Mouse (Mus musculus) 416B (cell line): ENCODE data around the gene Cemip.
"Not testable (repeated sequence)": the region's sequence is repeated elsewhere in the genome, so short reads cannot be mapped to it uniquely, and the experiment has no call there.

Source experiments
- DNase-seq: peaks from one replicate; pipeline ENCODE4 v3.0.0; 2011; ENCODE audit warnings: low read depth

The Cemip gene

DNA sequence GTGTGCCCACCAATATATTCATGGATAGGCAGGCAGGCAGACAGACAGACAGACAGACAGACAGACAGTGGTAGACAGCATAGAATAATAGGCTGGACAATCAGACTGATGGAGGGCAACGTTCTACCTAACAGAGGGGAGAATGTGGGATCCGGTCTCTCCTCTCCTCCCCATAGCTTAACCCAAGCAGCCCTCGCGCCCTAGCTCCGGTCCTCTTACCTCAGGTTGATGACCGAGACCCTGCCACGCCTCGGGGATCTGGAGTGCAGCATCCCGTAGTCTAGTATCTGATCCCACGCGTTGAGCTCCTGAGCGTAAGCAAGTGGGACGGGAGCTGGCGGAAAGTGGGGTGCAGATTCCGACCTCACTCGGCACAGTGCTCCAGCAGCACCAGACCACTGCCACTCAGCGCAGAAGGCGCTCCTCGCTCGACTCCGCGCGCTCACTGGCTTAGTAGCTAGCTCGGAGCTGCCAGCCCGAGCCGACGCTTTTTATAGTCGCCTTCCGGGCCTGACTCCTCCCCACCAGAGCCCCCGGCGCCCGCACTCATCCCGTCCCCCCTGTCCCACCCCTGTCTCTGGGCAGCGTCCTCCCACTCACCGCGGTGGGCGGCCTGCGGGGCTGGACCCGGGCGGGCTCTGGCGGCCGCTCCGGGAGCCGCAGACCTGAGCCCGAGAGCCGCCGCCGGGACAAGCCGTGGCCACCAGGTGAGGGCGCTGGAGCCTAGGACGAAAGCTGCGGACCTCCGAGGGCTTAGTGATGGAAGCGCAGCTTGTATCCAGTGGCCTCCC is at the start of gene Cemip:
Gene Cemip (minus strand): TSS at position 464 of the 791 bp plus-strand sequence.
- no peak for DNase-seq

DNA sequence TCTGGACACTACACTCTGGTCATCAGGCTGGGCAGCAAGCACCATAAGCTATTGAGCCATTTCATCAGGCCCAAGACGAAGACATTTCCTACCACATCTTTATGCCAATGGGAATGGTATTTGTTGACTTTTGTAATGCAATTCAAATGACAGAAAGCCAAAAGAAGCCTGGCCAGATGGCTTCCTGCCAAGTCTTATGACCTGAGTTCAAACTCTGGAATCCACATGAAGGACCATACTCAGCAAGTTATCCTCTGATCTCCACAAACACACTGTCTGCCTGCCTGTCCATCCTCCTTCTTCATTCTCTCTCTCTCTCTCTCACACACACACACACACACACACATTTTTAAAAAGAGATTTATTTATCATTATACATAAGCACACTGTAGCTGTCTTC is 46.4 kb upstream of the Cemip start:
- no peak for DNase-seq

DNA sequence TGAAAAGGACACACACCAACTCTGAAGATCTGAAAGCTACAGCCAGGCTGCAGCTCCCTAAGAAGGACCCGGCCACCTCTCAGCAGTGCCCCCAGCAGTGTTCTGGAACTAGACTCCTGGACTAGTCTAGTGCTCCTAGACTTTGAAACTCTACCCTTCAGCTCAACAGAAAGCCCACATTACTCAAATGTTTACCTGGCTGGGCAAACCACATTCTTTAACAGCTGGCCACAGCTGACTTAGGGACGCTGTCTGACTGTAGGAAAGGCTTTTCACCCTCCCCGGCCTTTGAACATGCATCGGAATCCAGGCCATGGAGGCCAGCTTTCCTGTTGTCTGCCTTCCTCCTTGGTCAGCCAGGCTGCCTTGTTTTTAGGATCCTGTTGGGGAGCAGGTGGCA is 45.4 kb upstream of the Cemip start:
- DNase-seq = no peak

DNA sequence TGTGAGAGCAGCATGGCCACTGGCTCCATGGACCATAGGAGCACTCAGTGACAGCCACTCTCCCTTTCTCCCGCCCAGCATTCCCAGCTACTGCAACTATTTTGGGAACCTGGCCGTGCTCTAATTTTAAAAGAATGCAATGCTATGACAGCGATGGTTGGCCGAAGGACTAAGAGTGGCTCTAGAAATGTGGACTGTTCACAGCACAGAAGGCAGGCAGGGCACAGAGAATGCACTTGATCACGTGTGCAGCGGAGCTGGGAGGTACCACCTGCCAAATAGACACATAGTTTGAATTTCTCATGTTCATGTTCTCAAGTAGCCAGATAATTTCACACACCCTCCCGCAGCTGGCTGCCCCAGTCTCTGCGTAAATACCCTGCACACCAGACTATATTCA is 42.4 kb upstream of the Cemip start:
- no peak for DNase-seq

DNA sequence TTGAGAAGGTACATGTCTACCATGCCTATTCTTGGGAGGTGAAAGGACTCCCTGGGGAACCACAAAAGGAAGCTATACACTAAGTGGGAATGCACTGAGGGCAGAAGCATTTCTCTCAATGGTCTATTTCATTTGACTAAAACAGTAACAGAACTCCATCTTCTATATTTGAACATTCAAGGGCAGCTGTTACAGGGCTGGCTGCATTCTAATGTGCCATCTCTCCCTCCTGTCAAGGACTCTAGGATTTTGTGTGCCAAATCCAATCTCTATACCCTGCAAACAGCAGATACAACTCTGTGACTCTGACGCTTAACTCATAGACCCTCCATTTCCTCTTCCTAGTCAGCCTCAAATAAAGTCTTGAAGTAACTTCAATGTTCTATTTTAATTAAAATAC is 39.4 kb upstream of the Cemip start:
- DNase-seq = no peak

DNA sequence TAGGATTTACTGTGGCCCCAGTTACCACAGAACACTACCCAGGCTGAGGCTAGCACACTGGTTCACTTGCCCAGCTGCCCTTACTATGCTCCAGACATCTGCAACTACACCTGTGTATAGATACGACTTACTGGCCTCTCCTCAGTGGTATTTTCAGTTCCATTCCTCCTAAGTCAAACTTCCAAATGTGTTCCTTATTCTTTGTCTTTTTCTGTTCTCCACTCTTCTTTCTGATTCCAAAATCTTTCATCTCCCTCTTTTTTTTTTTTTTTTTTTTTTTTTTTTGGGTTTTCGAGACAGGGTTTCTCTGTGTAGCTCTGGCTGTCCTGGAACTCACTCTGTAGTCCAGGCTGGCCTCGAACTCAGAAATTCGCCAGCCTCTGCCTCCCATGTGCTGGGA is 37.3 kb upstream of the Cemip start:
- not testable (repeated sequence) for DNase-seq

DNA sequence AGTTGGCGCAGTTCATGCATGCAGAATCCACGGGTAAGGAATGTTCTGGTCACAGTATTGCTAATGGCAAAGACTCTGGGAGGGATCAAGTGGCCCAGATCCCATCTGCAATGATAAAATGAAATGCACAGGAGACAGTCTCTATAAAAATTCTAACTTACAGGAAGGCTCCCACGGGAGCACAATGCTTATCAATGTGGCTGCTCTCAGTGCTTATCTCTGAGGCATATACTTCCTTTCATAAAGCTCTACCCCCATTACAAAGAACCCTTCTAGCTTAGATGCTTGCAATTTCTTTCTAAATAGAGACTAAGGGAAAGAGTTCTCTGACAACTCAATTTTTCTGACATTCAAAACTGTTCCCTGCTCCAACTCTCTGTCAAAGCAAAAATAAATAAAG is 35.5 kb upstream of the Cemip start:
- peak; percentile 49 for DNase-seq

DNA sequence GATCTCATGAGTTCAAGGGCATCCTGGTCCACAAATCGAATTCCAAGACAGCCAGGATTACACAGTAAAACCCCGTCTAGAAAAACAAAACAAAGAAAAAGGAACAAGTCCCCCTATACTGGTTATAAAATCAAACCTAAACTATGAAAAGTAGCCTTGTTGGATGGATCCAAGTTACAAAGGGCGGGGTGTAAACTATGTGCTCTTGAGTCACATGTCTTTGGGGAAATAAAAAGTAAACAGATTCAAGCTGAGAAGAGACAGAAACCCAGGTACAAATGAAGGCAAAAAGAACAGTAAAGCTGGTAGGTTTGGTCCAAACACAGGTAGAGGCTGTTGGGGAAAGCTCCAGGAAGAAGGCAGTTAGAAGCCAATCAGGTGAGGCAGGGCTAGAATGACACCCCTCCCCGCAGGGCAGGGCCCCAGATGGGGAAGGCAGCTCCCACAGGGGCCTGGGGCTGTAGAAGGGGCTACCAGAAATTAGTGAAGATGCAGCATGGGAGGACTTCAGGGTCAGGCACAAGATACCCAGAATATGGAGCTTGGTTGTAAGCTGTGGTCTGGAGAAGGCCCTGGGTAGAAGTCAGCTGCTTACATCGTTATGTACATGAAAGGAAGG is 33.9 kb upstream of the Cemip start:
- no peak for DNase-seq

DNA sequence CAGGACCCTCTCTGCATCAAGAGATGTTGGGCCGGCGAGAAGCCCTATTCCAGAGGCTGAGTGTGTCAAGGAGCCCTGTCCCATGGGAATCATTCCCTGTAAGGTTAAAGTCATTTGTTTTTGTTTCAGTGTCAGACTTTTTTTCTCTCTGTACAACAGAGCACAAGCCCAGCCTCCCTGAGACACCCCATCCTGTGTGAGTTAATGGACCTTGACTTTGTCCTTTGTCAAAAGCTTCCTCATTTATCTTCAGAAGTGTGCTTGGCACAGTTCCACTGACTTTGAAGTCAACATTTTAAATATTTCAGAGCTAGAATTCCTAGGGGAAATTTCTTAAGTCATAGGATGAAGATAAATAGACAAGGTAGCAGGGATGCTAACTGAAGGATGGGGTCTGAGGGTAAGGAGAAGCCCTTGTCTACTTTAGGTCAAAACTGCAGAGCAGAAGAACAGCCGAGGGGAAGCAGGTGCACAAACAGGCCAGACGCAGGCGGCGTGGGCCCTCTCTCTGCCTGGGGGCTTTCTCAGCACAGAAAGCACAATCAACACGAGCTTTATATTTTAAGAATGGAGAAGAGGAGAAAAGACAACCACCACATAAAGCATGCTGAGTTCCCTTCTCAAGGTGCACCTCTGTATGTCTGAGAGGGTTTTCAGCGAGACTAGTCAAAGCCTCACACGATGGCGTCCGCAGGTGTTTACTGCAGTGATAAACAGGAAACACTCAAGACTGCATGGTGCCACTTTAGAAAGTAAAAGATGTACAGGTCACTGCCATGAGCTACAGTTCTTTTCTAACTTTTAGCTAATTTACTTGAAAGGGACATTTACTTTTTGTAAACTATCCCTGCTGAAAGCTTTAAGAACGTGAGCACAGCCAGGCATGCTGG is 33.2 kb upstream of the Cemip start:
- DNase-seq = no peak

DNA sequence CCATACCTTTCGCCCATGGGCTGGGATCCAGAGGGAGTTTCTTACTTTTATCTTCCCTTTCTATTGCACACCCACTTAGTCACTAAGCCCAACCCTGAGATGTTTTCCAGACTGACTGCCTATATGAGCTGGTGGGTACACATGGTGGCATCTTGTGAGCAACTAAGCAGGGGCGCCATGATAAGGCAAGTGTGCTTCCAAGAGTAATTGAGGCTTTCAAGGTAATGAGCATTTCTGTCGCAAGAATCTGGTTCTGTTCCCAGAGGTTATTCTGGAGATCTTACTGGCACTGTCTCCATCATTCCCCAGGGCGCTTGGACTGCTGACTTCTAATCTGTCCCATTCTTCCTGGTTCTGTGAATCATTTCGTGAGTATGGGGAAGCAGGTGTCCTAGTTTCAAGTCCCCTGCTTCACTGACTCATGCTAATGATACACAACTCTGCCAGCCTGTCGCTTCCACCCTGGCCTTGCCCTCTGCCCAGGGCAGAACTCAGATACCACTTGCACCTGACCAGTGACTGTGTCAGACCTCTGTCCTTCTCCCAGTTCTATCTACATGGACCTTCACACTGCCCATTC is 31.3 kb upstream of the Cemip start:
- DNase-seq = no peak

DNA sequence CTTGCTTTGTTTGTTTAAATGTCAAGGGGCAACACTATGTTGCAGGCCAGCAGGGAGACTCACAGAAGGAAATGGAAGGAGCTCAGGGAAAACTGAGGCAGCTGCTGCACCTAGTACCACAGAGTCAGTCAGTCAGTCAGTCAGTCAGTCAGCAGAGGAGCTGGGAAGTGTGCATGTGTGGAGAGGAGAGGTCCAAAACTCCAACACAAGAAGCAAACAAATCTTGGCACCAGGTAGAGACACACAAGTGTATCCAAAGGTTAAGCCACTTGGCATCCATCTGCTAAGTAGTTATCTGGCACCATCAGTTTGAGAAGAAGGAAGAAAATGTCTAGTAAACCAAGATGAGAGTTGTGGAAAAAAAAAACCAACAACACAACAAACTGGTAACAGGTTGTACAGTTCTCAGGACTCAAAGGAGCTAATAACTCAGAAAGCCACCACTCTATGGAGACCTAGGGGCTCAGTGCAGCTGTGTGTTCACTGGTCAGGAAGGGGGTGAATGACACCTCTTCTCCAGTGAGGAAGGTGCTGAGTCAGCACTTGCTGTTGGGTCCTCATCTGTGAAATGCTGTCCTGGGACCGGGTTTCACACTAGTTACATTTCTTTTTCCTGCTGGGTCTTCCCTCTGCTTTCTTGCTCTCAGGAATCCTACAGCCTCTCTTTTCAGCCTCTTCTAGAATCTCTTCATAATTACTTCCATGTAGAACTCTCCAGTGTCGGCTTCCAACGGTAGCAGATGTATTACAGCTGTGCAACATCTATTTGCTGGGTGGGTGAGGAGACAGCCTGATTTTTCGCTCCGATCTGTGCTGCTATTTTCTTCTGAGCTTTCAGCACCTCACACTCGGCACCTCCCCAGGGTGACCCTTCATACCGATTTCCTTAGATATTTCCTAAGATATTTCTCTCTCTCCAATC is 30.6 kb upstream of the Cemip start:
- DNase-seq = no peak

DNA sequence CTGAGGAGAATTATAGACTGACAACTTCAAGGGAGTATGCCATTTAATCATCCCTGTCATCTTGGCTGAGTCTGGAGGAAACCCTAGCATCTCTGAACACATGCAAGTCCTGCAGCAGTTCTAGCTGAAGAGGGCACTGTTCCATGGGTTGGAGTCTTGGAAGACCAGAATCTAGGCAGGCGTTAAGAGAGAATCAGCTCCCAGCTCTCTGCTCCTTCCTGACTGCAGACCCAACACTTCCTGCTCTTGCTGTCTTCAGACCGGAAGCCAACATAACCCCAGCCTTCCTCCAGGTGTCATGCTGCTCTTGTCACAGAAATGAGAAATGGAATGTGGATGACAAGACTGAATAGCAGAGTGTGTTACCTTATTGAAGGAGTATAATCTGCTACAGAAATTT is 29.1 kb upstream of the Cemip start:
- peak; percentile 71 for DNase-seq

DNA sequence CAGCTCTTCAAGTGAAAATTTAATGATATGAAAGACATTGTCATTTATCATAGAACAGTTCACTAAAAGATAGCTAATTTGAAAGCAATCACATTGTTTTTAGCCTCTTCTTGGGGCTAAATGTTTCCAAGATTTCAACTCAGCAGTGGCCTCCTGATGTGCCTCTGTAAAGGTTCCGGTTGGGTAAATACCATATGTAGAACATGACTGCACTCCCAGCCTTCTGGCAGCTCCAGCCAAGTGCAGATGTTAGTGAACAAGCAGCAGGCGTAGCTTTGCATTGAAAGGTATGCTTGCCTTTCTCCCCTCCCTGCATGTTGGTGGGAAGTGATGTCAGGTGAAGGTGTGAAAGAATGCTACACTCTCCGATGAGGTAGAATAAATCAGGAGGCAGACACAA is 28.5 kb upstream of the Cemip start:
- DNase-seq = no peak

DNA sequence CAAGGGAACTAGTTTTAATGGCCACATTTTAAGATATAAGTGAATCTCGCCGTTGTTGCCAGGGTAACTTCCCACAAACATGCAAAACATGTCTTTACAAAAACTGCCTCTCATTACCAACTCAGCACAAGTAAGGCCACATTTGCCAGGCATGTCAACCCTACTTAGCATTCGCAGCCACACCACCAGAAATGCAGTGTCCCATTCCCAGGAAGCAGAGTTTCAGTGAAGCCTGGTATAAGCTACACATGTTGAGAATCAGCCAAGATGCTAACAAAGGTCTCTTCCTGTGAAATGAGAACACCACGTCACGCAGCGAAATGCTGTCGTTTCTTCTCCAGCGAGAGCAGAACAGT is 26.7 kb upstream of the Cemip start:
- no peak for DNase-seq

DNA sequence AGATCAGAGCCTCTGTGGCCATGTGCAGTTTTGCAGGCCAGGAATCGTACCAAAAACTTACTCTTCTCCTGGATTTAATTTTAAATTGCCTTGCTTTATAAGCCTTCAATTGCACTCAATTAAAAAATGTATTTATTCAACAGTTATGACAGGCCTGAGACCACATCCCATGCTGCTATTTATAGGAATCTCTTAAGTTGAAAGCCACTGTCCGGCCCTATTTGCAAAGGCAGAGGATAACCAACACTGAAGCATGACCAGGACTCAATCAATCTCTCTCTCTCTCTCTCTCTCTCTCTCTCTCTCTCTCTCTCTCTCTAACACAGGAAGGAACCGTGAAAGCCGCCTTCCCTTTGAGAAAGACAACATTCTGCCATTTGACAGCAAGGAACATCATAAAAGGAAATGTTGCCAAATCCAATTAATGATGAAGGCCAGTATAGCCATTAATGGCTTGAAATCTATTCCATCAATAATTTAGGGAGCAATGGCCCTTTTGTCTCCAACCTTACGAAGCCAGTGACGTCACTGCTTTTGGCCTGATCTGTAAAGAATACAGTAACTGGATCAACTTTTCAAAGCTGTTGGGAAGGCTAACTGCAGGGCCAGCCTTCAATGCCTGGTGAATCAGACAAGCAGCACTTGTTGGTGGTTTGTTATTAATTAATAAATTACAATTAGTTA is 26.2 kb upstream of the Cemip start:
- no peak for DNase-seq

DNA sequence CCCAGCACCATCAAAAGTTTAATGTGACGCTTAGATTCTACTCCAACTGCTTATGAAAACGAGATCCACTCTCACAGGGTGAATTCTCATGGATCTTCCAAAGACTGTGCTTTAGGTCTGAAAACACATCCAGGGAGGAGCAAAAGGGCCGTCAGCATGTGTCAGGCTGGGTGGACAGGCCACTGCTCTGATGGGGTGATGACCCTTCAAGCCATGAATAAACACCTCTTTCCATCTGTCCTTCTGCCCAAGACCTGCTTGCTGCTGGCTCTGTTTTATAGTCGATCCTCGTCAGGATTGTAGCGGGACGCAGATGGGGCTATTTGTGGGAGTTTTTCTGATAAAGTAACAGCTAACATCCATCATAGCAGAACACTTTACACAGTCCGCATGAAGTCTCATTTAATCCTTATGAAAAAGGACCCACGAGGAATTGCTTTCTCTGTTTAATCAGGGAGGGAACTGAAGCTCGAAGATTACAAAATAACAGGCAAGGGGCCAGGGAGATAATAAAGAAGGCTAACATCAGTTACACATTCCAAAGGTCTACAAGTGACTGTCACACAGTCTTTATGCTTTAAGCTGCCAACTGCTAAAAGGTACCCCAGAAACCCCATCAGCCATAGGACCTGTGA is 25.5 kb upstream of the Cemip start:
- no peak for DNase-seq

DNA sequence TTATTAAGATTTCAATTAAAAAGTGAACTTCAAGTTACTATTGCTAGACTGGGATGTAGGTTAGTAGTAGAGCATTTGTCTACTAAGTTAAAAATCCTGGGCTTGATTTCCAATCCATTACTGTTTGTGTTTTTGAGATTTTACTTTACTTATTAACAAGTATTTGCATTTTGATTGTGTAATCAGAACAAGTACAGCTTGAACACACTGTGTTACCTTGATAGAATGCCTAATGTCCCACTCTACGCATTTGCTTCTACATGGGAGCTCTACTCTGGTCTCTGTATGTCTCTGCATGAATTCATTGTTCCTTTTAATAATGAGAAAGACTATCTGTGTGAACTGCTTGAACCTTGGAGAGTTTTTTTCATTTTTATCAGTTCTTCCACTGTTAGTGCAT is 20.6 kb upstream of the Cemip start:
- DNase-seq = no peak

DNA sequence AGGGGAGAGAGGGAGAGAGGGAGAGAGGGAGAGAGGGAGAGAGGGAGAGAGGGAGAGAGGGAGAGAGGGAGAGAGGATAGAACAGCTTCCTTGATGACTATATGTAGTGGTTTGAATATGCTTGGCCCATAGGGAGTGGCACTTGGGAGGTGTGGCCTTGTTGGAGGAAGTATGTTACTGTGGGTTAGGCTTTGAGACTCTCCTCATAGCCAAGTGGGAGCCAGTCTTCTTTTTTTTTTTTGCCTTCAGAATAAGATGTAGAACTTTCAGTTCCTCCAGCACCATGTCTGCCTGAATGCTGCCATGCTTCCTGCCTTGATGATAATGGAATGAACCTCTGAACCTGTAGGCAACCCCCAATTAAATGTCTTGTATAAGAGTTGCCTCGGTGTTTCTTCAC is 16.3 kb upstream of the Cemip start:
- peak; percentile 48 for DNase-seq

DNA sequence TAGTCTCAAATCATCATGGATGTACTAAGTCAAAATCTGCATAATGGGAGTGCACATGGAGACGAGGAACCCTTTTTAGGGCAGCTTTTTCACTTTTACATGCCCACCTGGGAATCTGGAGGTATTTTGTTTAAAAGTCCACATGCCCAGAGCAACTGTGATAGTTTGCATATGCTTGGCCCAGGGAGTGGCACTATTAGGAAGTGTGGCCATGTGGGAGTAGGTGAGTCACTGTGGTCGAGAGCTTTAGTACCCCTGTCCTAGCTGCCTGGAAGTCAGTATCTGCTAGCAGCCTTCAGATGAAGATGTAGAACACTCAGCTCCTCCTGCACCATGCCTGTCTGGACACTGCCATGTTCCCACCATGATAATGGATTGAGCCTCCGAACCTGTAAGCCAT is 14.4 kb upstream of the Cemip start:
- peak; percentile 34 for DNase-seq

DNA sequence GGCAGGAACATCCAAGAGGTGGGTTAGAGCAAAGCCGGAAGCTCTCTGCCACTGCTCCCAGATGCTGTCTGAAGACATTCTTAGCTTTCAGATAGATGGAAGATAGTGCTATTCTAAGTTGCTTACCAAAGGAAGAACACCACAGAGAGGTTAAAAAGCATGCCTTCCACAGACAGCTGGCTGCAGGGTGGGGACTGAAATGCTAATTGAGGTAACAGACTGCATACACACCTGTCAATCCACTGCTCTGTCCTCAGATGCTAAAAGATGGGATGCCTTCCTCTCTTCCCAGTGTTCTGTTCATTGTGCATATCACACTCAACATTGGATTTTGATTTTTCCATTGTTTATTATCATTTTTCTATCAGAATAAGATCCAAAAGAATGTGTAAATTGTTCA is 11.8 kb upstream of the Cemip start:
- DNase-seq = no peak

DNA sequence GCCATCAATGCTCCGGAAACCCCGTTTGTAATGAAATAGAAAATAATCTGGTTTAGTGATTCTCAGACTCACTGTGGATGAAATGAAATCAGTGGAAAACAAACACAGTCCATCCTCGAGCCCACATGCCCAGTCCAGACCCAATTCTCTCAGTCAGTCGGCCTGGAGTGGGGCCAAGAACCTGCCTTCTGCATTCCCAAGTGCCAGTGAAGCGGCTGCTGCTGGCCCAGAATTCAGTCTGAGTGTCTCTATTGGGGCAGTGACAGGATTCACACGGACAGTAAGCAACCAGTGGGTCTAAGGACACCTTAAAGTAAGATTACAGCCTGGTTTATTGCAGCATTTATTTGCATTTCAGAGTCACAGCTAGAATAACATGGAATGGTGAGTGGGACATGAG is 10.2 kb upstream of the Cemip start:
- no peak for DNase-seq
